17 mouse cellular contexts compared by ENCODE assay signal in the genomic region with DNA sequence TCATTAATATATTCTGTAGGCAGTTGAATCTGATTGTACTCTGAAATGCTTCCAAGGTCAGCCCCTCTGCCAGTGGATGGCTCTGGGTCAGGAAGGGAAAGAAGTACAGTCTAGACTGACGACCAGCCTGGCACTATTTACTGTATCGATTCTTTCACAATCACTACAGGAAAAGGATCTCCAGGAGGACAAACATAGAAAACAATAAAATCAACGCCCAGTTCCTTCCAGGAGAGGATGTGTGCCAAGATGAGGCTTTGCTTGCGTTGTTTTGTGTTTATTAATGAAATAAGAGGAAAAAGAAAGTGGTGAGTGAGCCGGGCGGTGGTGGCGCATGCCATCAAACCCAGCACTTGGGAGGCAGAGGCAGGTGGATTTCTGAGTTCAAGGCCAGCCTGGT. TPM values are rescaled to one million over a fixed set of nuclear protein-coding genes. Genes with fewer than 3 reads are reported as not detected.
"Had no signal": no experiment of that assay in that cellular context is flagged by ENCODE, and none has a peak within 500 bp of the region (broad histone marks: within the 10 kb centered on the region; RNA-seq: fewer than 3 reads in every experiment).

No protein-coding gene starts in this region.

- DNase-seq: kidney, adult 8-10 months; kidney, postnatal 10 days; kidney, postnatal 4 days; liver; liver, embryonic 13.5 days; right cerebral cortex, postnatal 4 days; thymus, adult 2 months; thymus, postnatal 25 days had no signal

- H3K9ac ChIP-seq: kidney, embryonic 15.5 days; limb, embryonic 13.5 days; liver, embryonic 13.5 days; midbrain, embryonic 13.5 days had no signal

- ATAC-seq: hindbrain, embryonic 16.5 days; intestine, postnatal 0 days; midbrain, embryonic 13.5 days had no signal

- H3K4me2 ChIP-seq: kidney, embryonic 15.5 days; limb, embryonic 13.5 days; liver, embryonic 13.5 days; midbrain, embryonic 13.5 days had no signal

- H3K4me1 ChIP-seq: kidney, embryonic 15.5 days; limb, embryonic 10.5 days; limb, embryonic 13.5 days; liver, embryonic 13.5 days; megakaryocyte, embryonic 14.5 days; midbrain, embryonic 10.5 days; midbrain, embryonic 13.5 days had no signal

- H3K36me3 ChIP-seq: kidney, embryonic 15.5 days; limb, embryonic 10.5 days; limb, embryonic 13.5 days; liver, embryonic 13.5 days; midbrain, embryonic 10.5 days; midbrain, embryonic 13.5 days had no signal

- H3K27ac ChIP-seq: kidney, embryonic 15.5 days; limb, embryonic 10.5 days; limb, embryonic 13.5 days; liver, embryonic 13.5 days; midbrain, embryonic 10.5 days; midbrain, embryonic 13.5 days; stomach, postnatal 0 days had no signal

- H3K4me3 ChIP-seq: kidney, embryonic 15.5 days; limb, embryonic 10.5 days; limb, embryonic 13.5 days; liver, embryonic 13.5 days; megakaryocyte, embryonic 14.5 days; midbrain, embryonic 10.5 days; midbrain, embryonic 13.5 days had no signal

- H3K27me3 ChIP-seq: kidney, embryonic 15.5 days; liver, embryonic 13.5 days; midbrain, embryonic 13.5 days had no signal

- H3K9me3 ChIP-seq: kidney, embryonic 15.5 days; limb, embryonic 10.5 days; limb, embryonic 13.5 days; liver, embryonic 13.5 days; megakaryocyte, embryonic 14.5 days; midbrain, embryonic 10.5 days; midbrain, embryonic 13.5 days had no signal

RNA-seq across cellular contexts. Expression of a gene that starts 39.6 kb away (rescaled TPM):
- polyA plus RNA-seq: midbrain, embryonic 10.5 days had no signal
